Comparison of ENCODE assay signal across 13 mouse cellular contexts in the genomic region with DNA sequence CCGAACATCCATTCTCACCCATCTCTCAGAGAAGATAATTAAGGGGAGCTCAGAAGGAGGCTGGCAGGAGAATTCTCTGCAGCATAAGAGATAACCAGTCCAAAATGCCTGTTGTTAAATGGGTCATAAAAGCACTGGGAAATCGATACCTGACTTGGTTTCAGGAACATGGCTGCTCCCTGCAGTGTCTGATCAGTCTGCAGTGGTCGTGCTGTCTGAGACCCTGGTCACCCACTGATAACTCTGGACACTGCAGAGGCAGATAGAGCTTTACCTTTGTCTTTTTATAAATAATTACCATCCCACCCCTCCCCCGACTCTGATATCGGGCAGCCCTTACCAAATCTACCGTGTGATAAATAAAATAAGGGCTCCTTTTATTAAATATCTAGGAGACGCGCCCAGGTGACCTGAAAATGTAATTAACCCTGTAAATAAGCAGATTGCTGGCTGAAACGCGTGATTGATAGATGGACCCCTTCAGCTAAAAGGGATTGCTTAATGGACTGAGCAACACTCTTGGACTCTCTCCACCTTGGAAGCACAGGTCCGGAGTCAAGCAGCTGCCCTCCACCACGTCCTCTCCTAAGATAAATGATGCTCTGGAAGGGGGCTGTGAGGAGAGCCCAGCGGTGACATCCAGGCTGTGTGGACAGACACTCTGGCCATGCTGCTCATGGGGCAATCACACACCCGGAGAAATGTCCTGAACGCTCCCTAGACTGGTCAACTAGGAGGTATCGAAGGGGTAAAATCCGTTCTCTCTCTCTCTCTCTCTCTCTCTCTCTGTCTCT.
DNase-seq lines count a peak whose midpoint lies in the region; ATAC-seq lines count a peak whose summit lies in the region.
"Had no signal": no experiment of that assay in that cellular context is flagged by ENCODE, and none has a peak within 500 bp of the region (broad histone marks: within the 10 kb centered on the region; RNA-seq: fewer than 3 reads in every experiment).

No protein-coding gene starts in this region.

- H3K27me3 ChIP-seq in forebrain, embryonic 12.5 days, result no peaks in the 10 kb centered on the region
- no peaks in the 10 kb centered on the region for H3K27me3 ChIP-seq in forebrain, embryonic 11.5 days (ENCODE audit: control insufficient read depth, insufficient read depth, low read length)
- H3K27me3 ChIP-seq in kidney, embryonic 15.5 days, result no peaks in the 10 kb centered on the region
- H3K27me3 ChIP-seq in hindbrain, embryonic 15.5 days, result no peaks in the 10 kb centered on the region
- no peaks in the 10 kb centered on the region for H3K27me3 ChIP-seq in neural tube, embryonic 13.5 days
- no peaks in the 10 kb centered on the region for H3K27me3 ChIP-seq in liver, embryonic 12.5 days (replicated peaks)
- H3K27me3 ChIP-seq: megakaryocyte, embryonic 14.5 days had no signal

- no peak overlapping the region for H3K4me2 ChIP-seq in forebrain, embryonic 12.5 days
- no peak overlapping the region for H3K4me2 ChIP-seq in forebrain, embryonic 11.5 days (ENCODE audit: low read depth, low read length, severe bottlenecking)
- peak overlapping the region; percentile 43; the same call in 1 of the 2 replicates for H3K4me2 ChIP-seq in kidney, embryonic 15.5 days
- no peak overlapping the region for H3K4me2 ChIP-seq in hindbrain, embryonic 15.5 days
- H3K4me2 ChIP-seq in neural tube, embryonic 13.5 days, result peak overlapping the region; percentile 11; the same call in 1 of the 2 replicates
- H3K4me2 ChIP-seq in liver, embryonic 12.5 days, result no peak overlapping the region
- H3K4me2 ChIP-seq: liver, embryonic 11.5 days had no signal

- WGBS in forebrain, embryonic 12.5 days, result 83% methylated on average over 17 of the region's 17 CpGs
- WGBS in forebrain, embryonic 11.5 days, result 88% methylated on average over 17 of the region's 17 CpGs
- WGBS in kidney, embryonic 15.5 days, result 45% methylated on average over 17 of the region's 17 CpGs
- 57% methylated on average over 17 of the region's 17 CpGs for WGBS in hindbrain, embryonic 15.5 days
- WGBS in neural tube, embryonic 13.5 days, result 56% methylated on average over 17 of the region's 17 CpGs
- WGBS in liver, embryonic 12.5 days (ENCODE audit: insufficient replicate concordance), result 69% methylated on average over 17 of the region's 17 CpGs

- no peak overlapping the region; the same call in 1 of the 2 replicates for H3K27ac ChIP-seq in forebrain, embryonic 12.5 days
- no peak overlapping the region for H3K27ac ChIP-seq in forebrain, embryonic 11.5 days (ENCODE audit: low read depth, low read length)
- no peak overlapping the region for H3K27ac ChIP-seq in kidney, embryonic 15.5 days
- H3K27ac ChIP-seq in hindbrain, embryonic 15.5 days (replicated peaks), result no peak overlapping the region
- H3K27ac ChIP-seq in neural tube, embryonic 13.5 days (replicated peaks), result peak overlapping the region; percentile 42; the same call in 1 of the 2 replicates
- no peak overlapping the region for H3K27ac ChIP-seq in liver, embryonic 12.5 days

- no peaks in the 10 kb centered on the region for H3K36me3 ChIP-seq in forebrain, embryonic 12.5 days (replicated peaks)
- H3K36me3 ChIP-seq in forebrain, embryonic 11.5 days (ENCODE audit: control insufficient read depth, insufficient read depth, low read length), result no peaks in the 10 kb centered on the region
- H3K36me3 ChIP-seq in kidney, embryonic 15.5 days, result no peaks in the 10 kb centered on the region
- no peaks in the 10 kb centered on the region for H3K36me3 ChIP-seq in hindbrain, embryonic 15.5 days
- no peaks in the 10 kb centered on the region for H3K36me3 ChIP-seq in neural tube, embryonic 13.5 days
- no peaks in the 10 kb centered on the region for H3K36me3 ChIP-seq in liver, embryonic 12.5 days

- ATAC-seq in forebrain, embryonic 12.5 days (ENCODE audit: low FRiP score), result peak; percentile 51; the same call in 1 of the 2 replicates
- no peak for ATAC-seq in forebrain, embryonic 11.5 days (replicated peaks; ENCODE audit: low FRiP score)
- ATAC-seq in kidney, embryonic 15.5 days (replicated peaks; ENCODE audit: low FRiP score), result peak; percentile 67; the same call in 1 of the 2 replicates
- ATAC-seq in hindbrain, embryonic 15.5 days (ENCODE audit: low FRiP score, low read depth), result peak; percentile 59; the same call in 1 of the 2 replicates
- ATAC-seq in neural tube, embryonic 13.5 days (ENCODE audit: low read depth), result peak; percentile 74; the same call in 1 of the 2 replicates
- no peak for ATAC-seq in liver, embryonic 12.5 days
- ATAC-seq: activated CD4-positive, CD25-positive, alpha-beta regulatory T cell, adult 4 months had no signal

- no peaks in the 10 kb centered on the region for H3K9me3 ChIP-seq in forebrain, embryonic 12.5 days
- no peaks in the 10 kb centered on the region for H3K9me3 ChIP-seq in forebrain, embryonic 11.5 days (ENCODE audit: control insufficient read depth, low read length)
- H3K9me3 ChIP-seq in kidney, embryonic 15.5 days (replicated peaks), result no peaks in the 10 kb centered on the region
- H3K9me3 ChIP-seq in hindbrain, embryonic 15.5 days, result no peaks in the 10 kb centered on the region
- H3K9me3 ChIP-seq in neural tube, embryonic 13.5 days, result no peaks in the 10 kb centered on the region
- H3K9me3 ChIP-seq in liver, embryonic 12.5 days (replicated peaks), result no peaks in the 10 kb centered on the region

- H3K4me3 ChIP-seq in forebrain, embryonic 12.5 days (replicated peaks), result no peak overlapping the region
- H3K4me3 ChIP-seq in forebrain, embryonic 11.5 days (ENCODE audit: low read depth, low read length), result no peak overlapping the region
- H3K4me3 ChIP-seq in kidney, embryonic 15.5 days (replicated peaks), result no peak overlapping the region
- no peak overlapping the region for H3K4me3 ChIP-seq in hindbrain, embryonic 15.5 days
- no peak overlapping the region for H3K4me3 ChIP-seq in neural tube, embryonic 13.5 days
- H3K4me3 ChIP-seq in liver, embryonic 12.5 days, result no peak overlapping the region
- H3K4me3 ChIP-seq: megakaryocyte, embryonic 14.5 days had no signal

- no peak overlapping the region for H3K9ac ChIP-seq in forebrain, embryonic 12.5 days
- no peak overlapping the region for H3K9ac ChIP-seq in forebrain, embryonic 11.5 days (ENCODE audit: low read length)
- no peak overlapping the region for H3K9ac ChIP-seq in kidney, embryonic 15.5 days
- H3K9ac ChIP-seq in hindbrain, embryonic 15.5 days, result no peak overlapping the region
- H3K9ac ChIP-seq in neural tube, embryonic 13.5 days, result no peak overlapping the region
- no peak overlapping the region for H3K9ac ChIP-seq in liver, embryonic 12.5 days

- H3K4me1 ChIP-seq in forebrain, embryonic 12.5 days, result peaks cover 17% of the 10 kb centered on the region; the same call in 1 of the 2 replicates
- no peaks in the 10 kb centered on the region; the same call in 1 of the 2 replicates for H3K4me1 ChIP-seq in forebrain, embryonic 11.5 days (replicated peaks; ENCODE audit: control insufficient read depth, insufficient read depth, low read length)
- peaks cover 25% of the 10 kb centered on the region for H3K4me1 ChIP-seq in kidney, embryonic 15.5 days
- peaks cover 18% of the 10 kb centered on the region for H3K4me1 ChIP-seq in hindbrain, embryonic 15.5 days (replicated peaks)
- H3K4me1 ChIP-seq in neural tube, embryonic 13.5 days (replicated peaks), result peaks cover 18% of the 10 kb centered on the region
- no peaks in the 10 kb centered on the region for H3K4me1 ChIP-seq in liver, embryonic 12.5 days
- H3K4me1 ChIP-seq: megakaryocyte, embryonic 14.5 days had no signal

- no peak for DNase-seq in forebrain, embryonic 11.5 days (ENCODE audit: low spot score)
- DNase-seq in kidney, adult 8-10 months, result no peak
- no peak for DNase-seq in natural killer cell, adult 2 months (ENCODE audit: low spot score in 2 of 2)
- DNase-seq: adrenal gland, postnatal 25 days; thymus, postnatal 25 days had no signal

Comparison
In these comparisons a context has a peak if more than half of its experiments do, and no peak if none do; other contexts are left out.
1. ATAC-seq: peak in forebrain, embryonic 12.5 days (single experiment), kidney, embryonic 15.5 days (single experiment), hindbrain, embryonic 15.5 days (single experiment) and neural tube, embryonic 13.5 days (single experiment); none in forebrain, embryonic 11.5 days (single experiment) and liver, embryonic 12.5 days (single experiment).
2. H3K4me2 ChIP-seq: peak in kidney, embryonic 15.5 days (single experiment) and neural tube, embryonic 13.5 days (single experiment); none in forebrain, embryonic 12.5 days (single experiment), forebrain, embryonic 11.5 days (single experiment), hindbrain, embryonic 15.5 days (single experiment) and liver, embryonic 12.5 days (single experiment).